Mouse (Mus musculus) stomach, embryonic 16.5 days (tissue): ENCODE results near the gene Ppil3. TPM values are rescaled to one million over a fixed set of nuclear protein-coding genes. Genes with fewer than 3 reads are reported as not detected.

Experiments used
- ATAC-seq: fragments of 200-750 bp; cut with Nextera tagmentation; 2 replicates; pipeline ENCODE4 v1.8.0; 2017; ENCODE audit warnings: moderate number of reproducible peaks, moderate TSS enrichment; ENCODE audit not compliant: insufficient read depth, low FRiP score
- H3K27ac ChIP-seq: fragments of 300-500 bp; sonication (generic); 2 replicates; pipeline ENCODE4 v1.5.1; 2014; ENCODE audit warnings: low read length
- H3K27me3 ChIP-seq: fragments of 300-500 bp; sonication (generic); 2 replicates; pipeline ENCODE4 v1.6.1; 2014; ENCODE audit warnings: low read length, control low read depth, mixed read lengths; ENCODE audit not compliant: control insufficient read depth, insufficient read depth
- H3K36me3 ChIP-seq: fragments of 300-500 bp; sonication (generic); 2 replicates; pipeline ENCODE4 v1.6.1; 2014; ENCODE audit warnings: low read length; ENCODE audit not compliant: control insufficient read depth, insufficient read depth
- H3K4me1 ChIP-seq: fragments of 300-500 bp; sonication (generic); 2 replicates; pipeline ENCODE4 v1.6.1; 2014; ENCODE audit warnings: low read length, control low read depth, mixed read lengths; ENCODE audit not compliant: control insufficient read depth, insufficient read depth
- H3K4me2 ChIP-seq: fragments of 300-500 bp; sonication (generic); 2 replicates; pipeline ENCODE4 v1.6.1; 2014; ENCODE audit warnings: low read depth, low read length, mixed read lengths
- H3K4me3 ChIP-seq: fragments of 300-500 bp; sonication (generic); replicated peaks from 2 replicates; pipeline ENCODE4 v1.5.1; 2014; ENCODE audit warnings: mild to moderate bottlenecking, low read length
- H3K9ac ChIP-seq: fragments of 300-500 bp; sonication (generic); 2 replicates; pipeline ENCODE4 v1.6.1; 2014; ENCODE audit warnings: low read length
- H3K9me3 ChIP-seq: fragments of 300-500 bp; sonication (generic); replicated peaks from 2 replicates; pipeline ENCODE4 v1.6.1; 2016; ENCODE audit warnings: low read length, control low read depth; ENCODE audit not compliant: control insufficient read depth
- WGBS: fragments of 180-500 bp; shearing (Covaris S2); extraction: QIAGEN DNeasy Blood & Tissue Kit; methylation state at CpG from one replicate; pipeline ENCODE4 v1.1.7; 2014; 5-methylcytosine and 5-hydroxymethylcytosine counted together
- polyA plus RNA-seq: library from polyadenylated mRNA; unstranded; fragments of >200 nt; fragmentation: Nextera tagmentation; extraction: Ambion mirVana; gene quantifications from 2 replicates; pipeline ENCODE4 v1.2.1, GENCODE M21; 2015

Ppil3 gene
- polyA plus RNA-seq, 1 experiment from 2014 or later, result 46.2 TPM

DNA sequence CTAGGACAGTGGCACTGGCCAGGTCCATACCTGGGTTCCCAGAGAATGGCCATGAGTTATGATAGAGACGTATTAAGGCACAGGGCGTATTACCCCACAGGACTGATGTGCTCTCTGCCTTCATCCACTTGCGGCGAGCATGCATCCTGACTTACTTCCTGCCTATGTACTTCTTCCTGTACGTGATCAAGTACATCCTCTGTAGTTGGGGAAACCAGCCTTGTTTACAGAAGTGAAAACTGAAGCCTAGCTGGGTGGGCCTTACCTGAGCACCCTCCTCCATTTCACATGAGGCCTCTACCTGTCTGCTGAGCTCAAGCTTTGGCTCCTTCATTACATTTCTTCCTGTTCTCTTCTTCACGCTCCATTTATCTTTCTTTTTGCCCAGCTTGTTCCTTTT, 9.0 kb upstream of the Ppil3 start:
- Histone ChIP-seq H3K9ac (no peak overlapping the region), H3K4me3 (no peak overlapping the region), H3K36me3 (peaks cover 29% of the 10 kb centered on the region), H3K27me3 (no peaks in the 10 kb centered on the region), H3K4me1 (no peaks in the 10 kb centered on the region), H3K9me3 (no peaks in the 10 kb centered on the region), H3K4me2 (no peak overlapping the region), H3K27ac (no peak overlapping the region)
- 91% methylated on average over 6 of the region's 6 CpGs for WGBS
- no peak for ATAC-seq

DNA sequence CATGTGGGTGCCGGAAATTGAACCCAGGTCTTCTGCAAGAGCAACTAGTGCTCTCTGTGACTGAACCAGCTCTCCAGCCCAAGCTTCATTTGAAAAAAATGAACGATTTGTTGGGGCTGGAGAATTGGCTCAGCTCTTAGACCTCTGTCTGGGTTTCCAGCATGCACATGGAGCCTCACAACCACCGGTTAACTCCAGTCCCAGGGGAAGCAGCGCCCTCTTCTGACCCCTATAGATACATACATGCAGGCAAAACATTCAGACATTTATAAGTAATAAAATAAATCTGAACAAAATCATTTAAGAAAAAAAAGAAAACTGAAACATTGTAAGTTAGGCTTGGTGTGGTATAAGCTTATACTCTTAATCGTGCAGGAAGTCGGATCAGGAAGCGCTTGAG, 3.1 kb upstream of the Ppil3 start:
- no peak overlapping the region for H3K27ac ChIP-seq
- H3K4me1 ChIP-seq, result peaks cover 14% of the 10 kb centered on the region
- no peak for ATAC-seq
- H3K9ac ChIP-seq, result no peak overlapping the region
- 81% methylated on average over 7 of the region's 7 CpGs for WGBS
- H3K4me3 ChIP-seq, result no peak overlapping the region
- H3K36me3 ChIP-seq, result peaks cover 10% of the 10 kb centered on the region; the same call in 1 of the 2 replicates
- no peaks in the 10 kb centered on the region for H3K9me3 ChIP-seq
- H3K4me2 ChIP-seq, result no peak overlapping the region
- H3K27me3 ChIP-seq, result no peaks in the 10 kb centered on the region

DNA sequence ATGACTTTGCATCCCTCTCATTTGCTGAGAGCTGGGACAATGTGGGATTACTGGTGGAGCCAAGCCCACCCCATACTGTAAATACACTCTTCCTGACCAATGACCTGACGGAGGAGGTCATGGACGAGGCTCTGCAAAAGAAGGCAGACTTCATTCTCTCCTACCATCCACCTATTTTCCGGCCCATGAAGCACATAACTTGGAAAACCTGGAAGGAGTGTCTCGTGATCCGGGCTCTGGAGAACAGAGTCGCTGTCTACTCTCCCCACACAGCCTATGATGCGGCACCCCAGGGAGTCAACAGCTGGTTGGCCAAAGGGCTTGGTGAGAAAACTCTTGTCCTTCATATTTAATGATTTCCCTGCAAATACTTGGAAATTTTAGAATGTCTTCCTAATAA, 2.5 kb upstream of the Ppil3 start:
- 91% methylated on average over 7 of the region's 7 CpGs for WGBS
- peaks cover 14% of the 10 kb centered on the region for H3K4me1 ChIP-seq
- ATAC-seq, result no peak

DNA sequence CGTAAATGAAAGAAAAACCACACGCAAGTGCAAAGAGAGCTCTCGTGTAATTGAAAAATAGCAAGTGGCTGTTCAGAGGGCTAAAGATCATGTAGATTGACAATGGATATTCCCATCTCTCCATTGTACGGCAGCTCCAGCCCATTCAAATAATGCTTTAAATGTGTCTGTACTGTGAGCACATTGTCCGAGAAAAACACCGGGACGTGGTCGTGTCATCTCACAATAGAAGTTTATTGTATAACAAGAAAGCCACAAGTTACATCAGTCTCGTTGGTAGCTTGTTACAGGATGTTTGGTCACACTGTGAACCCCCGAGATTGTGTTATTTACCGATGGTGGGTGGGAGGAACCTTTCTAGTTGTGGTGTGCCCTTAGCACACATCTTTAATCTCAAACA, 575 bp upstream of the Ppil3 start:
- Histone ChIP-seq H3K27me3 (no peaks in the 10 kb centered on the region), H3K27ac (peak overlapping the region; percentile 96), H3K4me3 (peak overlapping the region; percentile 59), H3K9ac (peak overlapping the region; percentile 88), H3K4me1 (peaks cover 14% of the 10 kb centered on the region), H3K4me2 (peak overlapping the region; percentile 72), H3K9me3 (no peaks in the 10 kb centered on the region), H3K36me3 (peaks cover 5% of the 10 kb centered on the region; the same call in 1 of the 2 replicates)
- no peak for ATAC-seq
- WGBS, result 4% methylated on average over 11 of the region's 11 CpGs

More for the DNA sequence above, 2.5 kb upstream of the Ppil3 start:
- Histone ChIP-seq H3K4me2 (no peak overlapping the region), H3K9me3 (no peaks in the 10 kb centered on the region), H3K4me3 (no peak overlapping the region), H3K27ac (no peak overlapping the region), H3K27me3 (no peaks in the 10 kb centered on the region), H3K9ac (no peak overlapping the region), H3K36me3 (peaks cover 4% of the 10 kb centered on the region; the same call in 1 of the 2 replicates)

DNA sequence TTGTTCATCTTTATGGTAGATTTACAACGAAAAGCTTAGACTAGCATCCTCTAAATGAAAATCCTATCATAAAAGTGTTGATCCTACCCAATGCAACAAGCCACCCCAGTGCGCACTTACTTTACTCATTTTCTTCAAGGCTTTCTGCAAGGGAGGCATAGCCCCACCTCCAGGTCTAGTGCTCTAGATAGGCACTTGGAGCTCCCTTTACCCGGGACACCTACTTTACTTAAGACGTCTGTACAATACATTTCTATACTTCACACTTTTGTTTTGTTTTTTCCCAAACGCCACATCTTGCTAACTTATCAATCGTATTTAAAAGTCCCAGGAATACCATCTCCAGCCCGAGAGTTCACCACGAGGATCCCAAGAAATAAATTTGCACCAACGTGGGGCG, 595 bp downstream of the Ppil3 start:
- Histone ChIP-seq H3K9ac (peak overlapping the region; percentile 88), H3K4me1 (peaks cover 14% of the 10 kb centered on the region), H3K4me2 (peak overlapping the region; percentile 72), H3K4me3 (peak overlapping the region; percentile 59), H3K36me3 (0 out of 2 replicates have a peak, but pooled peaks cover 3% of the 10 kb centered on the region), H3K9me3 (no peaks in the 10 kb centered on the region), H3K27ac (peak overlapping the region; percentile 96), H3K27me3 (no peaks in the 10 kb centered on the region)
- no peak for ATAC-seq
- 8% methylated on average over 10 of the region's 10 CpGs for WGBS

DNA sequence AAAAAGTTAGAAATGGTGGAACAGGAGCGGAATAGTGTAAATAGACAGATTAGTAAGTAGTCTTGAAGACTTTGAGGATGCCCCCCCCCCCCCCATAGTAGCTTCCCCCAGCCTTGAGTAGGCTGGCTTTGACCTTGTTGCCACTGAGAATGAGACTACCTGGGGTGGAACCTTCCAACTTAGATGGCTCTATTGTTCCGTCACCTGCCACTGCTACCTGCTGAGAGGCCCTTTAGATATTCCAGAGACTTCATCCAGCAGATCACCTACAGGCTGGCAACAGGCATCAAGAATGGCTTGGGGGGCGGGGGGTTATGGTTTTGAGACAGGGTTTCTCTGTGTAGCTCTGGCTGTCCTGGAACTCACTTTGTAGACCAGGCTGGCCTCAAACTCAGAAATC, 20.7 kb downstream of the Ppil3 start:
- no peak overlapping the region for H3K9ac ChIP-seq
- H3K27me3 ChIP-seq, result no peaks in the 10 kb centered on the region
- H3K36me3 ChIP-seq, result peaks cover 13% of the 10 kb centered on the region
- peaks cover 16% of the 10 kb centered on the region for H3K4me1 ChIP-seq
- no peak overlapping the region for H3K27ac ChIP-seq
- H3K4me3 ChIP-seq, result no peak overlapping the region
- H3K9me3 ChIP-seq, result no peaks in the 10 kb centered on the region
- H3K4me2 ChIP-seq, result no peak overlapping the region
- no peak for ATAC-seq
- WGBS, result 82% methylated on average over 3 of the region's 3 CpGs

DNA sequence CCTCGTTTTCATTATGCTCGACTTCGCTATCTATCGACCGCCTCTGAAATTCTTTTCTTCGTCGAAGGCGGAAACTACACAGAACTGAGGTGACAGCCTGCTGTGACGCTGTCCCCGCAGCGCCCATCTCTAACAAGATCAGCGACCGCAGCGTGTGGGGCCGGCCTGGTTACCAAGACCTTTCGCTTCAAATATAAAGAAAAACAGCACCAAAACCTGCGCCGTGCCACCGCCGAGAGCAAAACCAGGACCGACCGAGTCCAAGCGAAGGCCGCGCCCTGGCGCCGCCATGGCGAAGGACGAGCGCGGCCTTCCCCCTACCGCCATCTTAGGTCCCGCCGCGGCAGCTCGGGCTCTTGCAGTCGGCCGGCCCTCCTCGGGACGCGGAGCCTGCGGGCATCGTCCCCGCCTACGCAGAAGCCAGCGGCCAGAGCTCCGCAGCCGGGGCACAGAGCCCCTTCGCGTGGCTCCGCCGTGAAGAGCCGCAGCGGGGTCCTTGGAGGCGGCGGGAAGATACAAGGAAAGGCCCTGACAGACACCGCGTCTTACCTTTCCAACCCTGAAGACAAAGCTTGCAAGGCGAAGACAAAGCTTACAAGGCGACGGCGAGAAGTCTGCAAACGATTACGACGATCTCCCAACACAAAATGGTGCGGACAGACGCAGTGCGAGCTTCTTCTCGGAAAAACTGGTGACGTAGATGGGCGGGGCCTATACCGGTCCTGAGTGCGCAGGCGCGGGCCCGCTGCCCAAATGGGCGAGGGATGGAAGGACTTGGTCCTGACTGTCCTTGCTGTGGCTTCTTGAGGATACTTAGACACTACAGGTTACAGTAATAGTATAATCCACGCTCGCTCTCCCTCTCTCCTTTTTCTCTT, 21.7 kb downstream of the Ppil3 start, which contains the start of gene Clk1:
Gene Clk1, minus strand, starts transcription at position 696 of the 878 bp plus-strand sequence.
- H3K4me1 ChIP-seq, result peaks cover 16% of the 10 kb centered on the region
- ATAC-seq, result peak; percentile 98
- H3K27me3 ChIP-seq, result no peaks in the 10 kb centered on the region
- under 1% methylated on average over 79 of the region's 79 CpGs for WGBS
- peaks cover 20% of the 10 kb centered on the region for H3K36me3 ChIP-seq
- peak within 1 kb of the TSS; percentile 100 for H3K9ac ChIP-seq
- H3K27ac ChIP-seq, result peak within 1 kb of the TSS; percentile 99
- H3K9me3 ChIP-seq, result no peaks in the 10 kb centered on the region
- peak within 1 kb of the TSS; percentile 98 for H3K4me3 ChIP-seq
- peak within 1 kb of the TSS; percentile 77 for H3K4me2 ChIP-seq

DNA sequence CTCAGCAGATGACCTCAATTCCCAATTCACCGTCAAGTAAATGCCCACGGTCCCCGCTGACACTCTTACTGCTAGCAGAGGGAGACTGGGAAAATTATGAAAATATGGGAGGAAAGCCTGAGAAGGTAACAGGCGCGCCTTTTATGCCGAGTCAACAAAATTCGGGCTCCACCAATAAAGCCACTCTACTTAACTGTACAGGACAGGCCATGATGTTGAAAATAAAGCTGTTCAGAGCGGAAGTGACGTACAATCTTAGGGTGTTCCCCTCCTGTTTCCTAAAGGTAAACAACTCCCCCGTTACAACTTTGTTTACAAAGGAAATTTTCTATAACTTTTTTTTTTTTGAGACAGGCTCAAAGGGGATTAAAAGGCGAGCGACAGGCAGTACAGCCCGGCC, 22.4 kb downstream of the Ppil3 start:
- H3K4me3 ChIP-seq, result peak overlapping the region; percentile 98
- no peaks in the 10 kb centered on the region for H3K27me3 ChIP-seq
- H3K4me2 ChIP-seq, result peak overlapping the region; percentile 77
- no peaks in the 10 kb centered on the region for H3K9me3 ChIP-seq
- ATAC-seq, result no peak
- WGBS, result 2% methylated on average over 13 of the region's 13 CpGs
- H3K4me1 ChIP-seq, result peaks cover 16% of the 10 kb centered on the region
- peaks cover 26% of the 10 kb centered on the region for H3K36me3 ChIP-seq
- peak overlapping the region; percentile 100 for H3K9ac ChIP-seq
- H3K27ac ChIP-seq, result peak overlapping the region; percentile 99

DNA sequence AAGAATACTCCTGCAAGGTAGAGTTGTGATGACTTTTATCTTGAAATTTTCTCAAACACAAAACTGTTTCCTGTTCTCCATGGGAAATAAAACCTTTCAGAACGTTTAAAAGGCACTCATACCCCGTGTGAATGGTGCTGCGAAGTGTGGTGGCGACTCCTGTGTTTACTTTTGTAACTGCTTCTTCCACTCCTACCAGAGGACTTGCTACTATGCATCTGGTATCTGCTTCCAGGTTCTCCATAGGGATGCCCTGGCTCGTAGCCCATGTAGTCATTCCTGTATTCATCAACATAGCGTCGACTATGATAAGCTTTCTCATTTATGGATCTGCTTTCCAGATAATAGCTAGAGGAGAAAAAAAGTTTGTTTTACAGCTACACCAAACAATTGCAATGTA, 24.3 kb downstream of the Ppil3 start:
- Histone ChIP-seq H3K4me3 (no peak overlapping the region; the same call in 1 of the 2 replicates), H3K9ac (0 out of 2 replicates have a peak overlapping the region, but pooled peaks have one; percentile 13), H3K36me3 (peaks cover 41% of the 10 kb centered on the region), H3K9me3 (no peaks in the 10 kb centered on the region), H3K4me2 (0 out of 2 replicates have a peak overlapping the region, but pooled peaks have one; percentile 16), H3K4me1 (peaks cover 16% of the 10 kb centered on the region), H3K27ac (no peak overlapping the region), H3K27me3 (no peaks in the 10 kb centered on the region)
- 40% methylated on average over 7 of the region's 7 CpGs for WGBS
- ATAC-seq, result no peak
